Mouse (Mus musculus) hindbrain, embryonic 14.5 days (tissue): Measurements from ENCODE around the gene Aatf. TPM values are rescaled to one million over a fixed set of nuclear protein-coding genes. Genes with fewer than 3 reads are reported as not detected.

Experiments used
- ATAC-seq: fragments of 200-750 bp; cut with Nextera tagmentation; 2 replicates; pipeline ENCODE4 v1.8.0; 2017; ENCODE audit warnings: moderate number of reproducible peaks, mild to moderate bottlenecking, moderate TSS enrichment, moderate library complexity; ENCODE audit not compliant: low FRiP score
- DNase-seq: peaks from one replicate; pipeline ENCODE4 v3.0.0-alpha.2; 2015; ENCODE audit warnings: low spot score
- H3K27ac ChIP-seq: fragments of 300-500 bp; sonication (generic); 2 replicates; pipeline ENCODE4 v1.5.1; 2014; ENCODE audit warnings: mild to moderate bottlenecking, moderate library complexity
- H3K27me3 ChIP-seq: fragments of 300-500 bp; sonication (generic); 2 replicates; pipeline ENCODE4 v1.6.1; 2014; ENCODE audit warnings: mild to moderate bottlenecking, low read length, mixed read lengths; ENCODE audit not compliant: control insufficient read depth, insufficient read depth
- H3K36me3 ChIP-seq: fragments of 300-500 bp; sonication (generic); replicated peaks from 2 replicates; pipeline ENCODE4 v1.6.1; 2014; ENCODE audit not compliant: control insufficient read depth, insufficient read depth
- H3K4me1 ChIP-seq: fragments of 300-500 bp; sonication (generic); replicated peaks from 2 replicates; pipeline ENCODE4 v1.6.1; 2014; ENCODE audit warnings: antibody characterized with exemption, low read length, mixed read lengths; ENCODE audit not compliant: control insufficient read depth, insufficient read depth
- H3K4me2 ChIP-seq: fragments of 300-500 bp; sonication (generic); replicated peaks from 2 replicates; pipeline ENCODE4 v1.6.1; 2014; ENCODE audit warnings: mild to moderate bottlenecking, moderate library complexity
- H3K4me3 ChIP-seq: fragments of 300-500 bp; sonication (generic); replicated peaks from 2 replicates; pipeline ENCODE4 v1.5.1; 2014; ENCODE audit warnings: mild to moderate bottlenecking, low read length
- H3K9ac ChIP-seq: fragments of 300-500 bp; sonication (generic); 2 replicates; pipeline ENCODE4 v1.6.1; 2014
- H3K9me3 ChIP-seq: fragments of 300-500 bp; sonication (generic); 2 replicates; pipeline ENCODE4 v1.6.1; 2016; ENCODE audit warnings: low read length; ENCODE audit not compliant: control insufficient read depth
- WGBS: fragments of 180-500 bp; shearing (Covaris S2); extraction: QIAGEN DNeasy Blood & Tissue Kit; methylation state at CpG from one replicate; pipeline ENCODE4 v1.1.7; 2014; 5-methylcytosine and 5-hydroxymethylcytosine counted together
- polyA plus RNA-seq: library from polyadenylated mRNA; unstranded; fragments of >200 nt; fragmentation: Nextera tagmentation; extraction: Ambion mirVana; gene quantifications from 2 replicates; pipeline ENCODE4 v1.2.1, GENCODE M21; 2014

Gene Aatf
- polyA plus RNA-seq, 1 experiment from 2014 or later = 45.3 TPM

- no peak for DNase-seq
- H3K27ac ChIP-seq = peak overlapping the region; percentile 87
- no peak for ATAC-seq
- 0% methylated on average over 16 of the region's 16 CpGs for WGBS
- peak overlapping the region; percentile 90 for H3K9ac ChIP-seq
- H3K9me3 ChIP-seq = no peaks in the 10 kb centered on the region
- H3K36me3 ChIP-seq = peaks cover 17% of the 10 kb centered on the region
- peak overlapping the region; percentile 61 for H3K4me2 ChIP-seq
- peak overlapping the region; percentile 61 for H3K4me3 ChIP-seq
- peaks cover 53% of the 10 kb centered on the region for H3K27me3 ChIP-seq
- H3K4me1 ChIP-seq = peaks cover 4% of the 10 kb centered on the region; the same call in 1 of the 2 replicates
Observed at GRCm38 (mm10) chr11:84523321-84523831, 10.1 kb upstream of the Aatf start.

DNA sequence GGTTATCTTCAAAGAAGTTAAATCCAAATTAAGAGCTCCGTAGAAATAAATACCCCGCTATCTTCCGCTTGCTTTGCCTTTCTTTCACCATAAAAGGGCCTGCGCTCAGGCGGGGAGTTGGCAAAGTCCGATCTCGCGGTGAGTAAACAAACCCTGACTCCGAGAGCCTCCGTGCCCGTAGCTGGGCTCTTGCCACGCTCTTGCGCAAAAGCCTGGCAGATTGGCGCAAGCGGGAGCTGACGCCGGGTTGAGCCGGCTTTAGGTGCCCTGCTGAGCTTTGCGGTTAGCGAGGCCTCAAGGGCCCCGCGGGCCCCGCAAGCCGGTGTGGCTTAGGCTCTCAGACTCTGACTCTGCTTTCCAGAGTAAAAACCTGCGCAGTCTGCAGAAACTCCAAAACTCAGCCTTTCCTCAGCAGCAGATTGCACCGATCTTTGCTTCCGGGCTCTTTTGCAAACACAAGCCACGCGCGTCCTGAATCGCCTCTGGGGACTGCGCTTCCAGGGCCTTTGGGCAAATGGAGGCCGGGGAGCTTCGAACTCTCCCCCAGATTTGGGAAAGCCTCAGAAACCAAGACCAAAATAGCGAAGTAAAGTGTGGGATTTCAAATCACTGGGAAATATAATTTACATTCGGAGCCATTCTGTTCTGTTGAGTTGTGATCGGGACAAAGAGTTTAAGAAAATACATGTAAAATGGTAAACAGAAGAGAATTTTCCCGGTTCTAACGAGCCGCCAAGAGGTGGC is 9.4 kb upstream of the Aatf start:
- peaks cover 4% of the 10 kb centered on the region; the same call in 1 of the 2 replicates for H3K4me1 ChIP-seq
- WGBS = under 1% methylated on average over 40 of the region's 40 CpGs

DNA sequence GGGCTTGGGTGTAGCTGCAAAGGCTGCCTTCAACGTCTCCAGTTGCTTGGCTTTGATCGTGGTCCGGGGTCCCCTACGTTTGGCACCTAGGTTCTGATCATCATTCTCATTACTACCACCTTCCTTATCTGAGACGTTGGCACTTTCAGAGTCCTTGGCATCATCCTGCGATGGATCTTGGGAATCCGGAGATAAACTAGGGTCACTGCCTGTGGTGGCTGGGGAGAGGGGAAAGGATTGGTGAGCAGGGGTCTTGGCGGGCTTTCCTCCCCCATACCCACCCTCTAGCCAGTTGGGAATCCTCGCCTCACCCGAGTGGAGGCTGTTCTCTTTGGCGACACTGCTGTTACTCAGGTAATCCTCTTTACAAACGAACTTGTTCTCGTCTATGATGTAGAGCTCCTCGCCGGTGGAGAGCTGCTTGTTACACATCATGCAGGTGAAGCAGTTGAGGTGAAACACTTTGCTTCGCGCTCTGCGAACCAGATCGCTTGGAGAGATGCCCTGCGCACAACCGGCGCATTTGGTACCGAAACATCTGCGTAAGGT is 8.5 kb upstream of the Aatf start:
- peak overlapping the region; percentile 87 for H3K27ac ChIP-seq
- peak overlapping the region; percentile 61 for H3K4me2 ChIP-seq
- ATAC-seq (no peak), DNase-seq (no peak)
- H3K9me3 ChIP-seq = no peaks in the 10 kb centered on the region
- H3K9ac ChIP-seq = peak overlapping the region; percentile 90
- WGBS = 6% methylated on average over 24 of the region's 24 CpGs
- peaks cover 22% of the 10 kb centered on the region for H3K36me3 ChIP-seq
- peaks cover 62% of the 10 kb centered on the region for H3K27me3 ChIP-seq
- H3K4me1 ChIP-seq = peaks cover 4% of the 10 kb centered on the region; the same call in 1 of the 2 replicates
- H3K4me3 ChIP-seq = peak overlapping the region; percentile 61

More for the DNA sequence above, 9.4 kb upstream of the Aatf start:
- Histone ChIP-seq H3K27ac (peak overlapping the region; percentile 87), H3K27me3 (peaks cover 57% of the 10 kb centered on the region), H3K4me2 (peak overlapping the region; percentile 61), H3K9me3 (no peaks in the 10 kb centered on the region), H3K36me3 (peaks cover 18% of the 10 kb centered on the region), H3K9ac (peak overlapping the region; percentile 90), H3K4me3 (peak overlapping the region; percentile 61)
- ATAC-seq (no peak), DNase-seq (peak; percentile 55)

DNA sequence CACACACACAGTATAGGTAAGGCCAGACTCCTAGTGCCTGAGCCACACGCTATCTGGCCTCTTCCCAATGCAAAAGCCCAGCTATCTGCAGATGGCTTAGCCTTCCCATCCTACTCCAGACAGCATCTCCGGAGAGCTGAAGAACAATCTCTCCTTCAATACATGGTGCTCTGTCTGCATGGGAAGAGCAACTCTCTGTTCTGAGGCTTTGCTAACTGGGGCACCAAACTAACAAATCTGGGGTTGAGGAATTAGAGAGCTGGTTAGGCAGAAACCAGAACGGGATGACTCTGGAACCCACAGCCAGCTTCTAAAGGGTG is 7.7 kb upstream of the Aatf start:
- H3K36me3 ChIP-seq = peaks cover 22% of the 10 kb centered on the region
- H3K9me3 ChIP-seq = no peaks in the 10 kb centered on the region
- peak overlapping the region; percentile 61 for H3K4me2 ChIP-seq
- H3K9ac ChIP-seq = peak overlapping the region; percentile 90
- DNase-seq (peak; percentile 25), ATAC-seq (no peak)
- peak overlapping the region; percentile 87 for H3K27ac ChIP-seq
- peaks cover 66% of the 10 kb centered on the region for H3K27me3 ChIP-seq
- peaks cover 4% of the 10 kb centered on the region; the same call in 1 of the 2 replicates for H3K4me1 ChIP-seq
- H3K4me3 ChIP-seq = peak overlapping the region; percentile 61
- WGBS = 10% methylated on average over 3 of the region's 3 CpGs

GRCm38 (mm10) chr11:84520269-84521070 is 7.1 kb upstream of the Aatf start:
- DNase-seq = peak; percentile 32
- peak overlapping the region; percentile 61 for H3K4me3 ChIP-seq
- peak overlapping the region; percentile 61 for H3K4me2 ChIP-seq
- H3K36me3 ChIP-seq = peaks cover 22% of the 10 kb centered on the region
- H3K9me3 ChIP-seq = no peaks in the 10 kb centered on the region
- H3K27me3 ChIP-seq = peaks cover 68% of the 10 kb centered on the region
- H3K4me1 ChIP-seq = peaks cover 4% of the 10 kb centered on the region; the same call in 1 of the 2 replicates
- H3K9ac ChIP-seq = peak overlapping the region; percentile 90
- peak overlapping the region; percentile 87 for H3K27ac ChIP-seq
- ATAC-seq = no peak
- WGBS = 3% methylated on average over 30 of the region's 31 CpGs

DNA sequence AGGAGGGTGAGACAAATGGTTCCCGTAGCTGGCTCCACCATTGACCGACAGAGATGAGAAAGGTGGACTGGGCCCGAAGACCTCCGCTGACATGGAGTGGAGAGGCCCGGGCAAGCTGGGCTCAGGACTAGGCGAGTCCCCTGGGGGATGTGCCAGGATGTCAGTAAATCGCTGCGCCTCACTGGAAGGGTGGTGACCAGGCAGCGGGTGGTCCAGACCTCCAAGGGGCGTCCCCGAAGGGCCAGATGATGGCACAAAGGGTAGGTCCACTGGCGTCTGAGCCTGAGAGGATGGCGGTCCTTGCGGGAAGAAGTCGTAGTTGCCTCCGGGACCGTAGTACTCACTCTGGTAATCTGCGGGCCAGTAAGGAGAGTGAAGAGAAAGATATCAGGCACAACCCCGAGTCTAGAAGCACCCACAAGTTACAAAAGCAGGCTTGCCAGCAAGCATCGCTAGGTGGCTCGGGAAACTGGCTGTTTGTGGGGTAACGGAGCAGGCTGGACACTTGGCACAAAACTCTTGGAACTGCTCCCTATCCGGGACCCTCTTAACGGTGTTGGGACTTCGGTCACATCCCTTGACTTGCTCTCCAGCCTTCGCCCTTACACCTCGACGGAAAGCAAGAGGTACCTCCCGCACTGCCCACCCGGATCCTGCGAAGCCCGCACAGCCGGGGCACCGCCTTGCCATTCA is 6.4 kb upstream of the Aatf start:
- Histone ChIP-seq H3K27me3 (peaks cover 76% of the 10 kb centered on the region), H3K27ac (peak overlapping the region; percentile 87), H3K4me1 (peaks cover 2% of the 10 kb centered on the region; the same call in 1 of the 2 replicates), H3K9me3 (no peaks in the 10 kb centered on the region), H3K4me3 (peak overlapping the region; percentile 61), H3K36me3 (peaks cover 22% of the 10 kb centered on the region), H3K4me2 (peak overlapping the region; percentile 61), H3K9ac (peak overlapping the region; percentile 90)
- ATAC-seq (no peak), DNase-seq (no peak)
- WGBS = 2% methylated on average over 34 of the region's 34 CpGs

GRCm38 (mm10) chr11:84519036-84519435 is 5.7 kb upstream of the Aatf start:
- Histone ChIP-seq H3K9me3 (no peaks in the 10 kb centered on the region), H3K4me2 (peak overlapping the region; percentile 61), H3K27ac (peak overlapping the region; percentile 87), H3K9ac (peak overlapping the region; percentile 90), H3K4me3 (peak overlapping the region; percentile 61), H3K4me1 (peaks cover 3% of the 10 kb centered on the region; the same call in 1 of the 2 replicates), H3K36me3 (peaks cover 22% of the 10 kb centered on the region), H3K27me3 (peaks cover 81% of the 10 kb centered on the region)
- DNase-seq (no peak), ATAC-seq (no peak)
- 12% methylated on average over 12 of the region's 12 CpGs for WGBS

GRCm38 (mm10) chr11:84518261-84518660 is 4.9 kb upstream of the Aatf start:
- H3K4me1 ChIP-seq = peaks cover 6% of the 10 kb centered on the region; the same call in 1 of the 2 replicates
- H3K9ac ChIP-seq = peak overlapping the region; percentile 90
- H3K27ac ChIP-seq = peak overlapping the region; percentile 87
- peaks cover 22% of the 10 kb centered on the region for H3K36me3 ChIP-seq
- DNase-seq (peak; percentile 26), ATAC-seq (no peak)
- 27% methylated on average over 5 of the region's 5 CpGs for WGBS
- H3K27me3 ChIP-seq = peaks cover 81% of the 10 kb centered on the region
- no peaks in the 10 kb centered on the region for H3K9me3 ChIP-seq
- peak overlapping the region; percentile 61 for H3K4me3 ChIP-seq
- peak overlapping the region; percentile 61 for H3K4me2 ChIP-seq
